Mouse (Mus musculus) lung, postnatal 25 days (tissue): ENCODE measurements at regions not wholly inside any gene's neighbourhood (a gene's known extent, or its start where the extent isn't known, plus 50 kb on each side); places are given as distances from the start of the nearest gene placed in this dataset.
A peak's percentile ranks its signal among the peaks of the same experiment; 100 is the strongest.

Experiments used
- DNase-seq: peaks from one replicate; pipeline ENCODE4 v3.0.0; 2022; ENCODE audit warnings: low spot score

DNA sequence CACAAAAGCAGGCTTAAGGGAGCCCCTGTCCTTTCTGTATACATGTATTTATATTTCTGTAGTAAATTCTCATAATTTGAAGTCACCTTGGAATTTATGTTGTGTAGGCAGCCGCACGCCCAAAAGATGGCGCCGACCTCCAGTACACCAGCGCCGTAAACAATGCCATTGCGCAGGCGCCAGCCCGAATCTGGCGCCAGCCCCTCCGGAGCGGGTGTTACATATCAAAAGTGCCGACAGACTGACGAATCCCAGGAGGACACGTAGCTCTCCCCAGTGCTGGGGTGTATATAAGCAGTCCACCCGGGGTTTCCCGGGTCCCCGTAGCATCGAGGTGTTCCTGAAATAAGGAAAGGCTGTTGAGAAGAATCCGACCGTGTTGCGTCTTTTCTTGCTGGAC, 108.1 kb upstream of the Pde3a start:
- DNase-seq: no peak

- DNase-seq: no peak
These were observed 100.5 kb upstream of the Pde3a start for GRCm38 (mm10) chr6:141148417-141149169.

DNA sequence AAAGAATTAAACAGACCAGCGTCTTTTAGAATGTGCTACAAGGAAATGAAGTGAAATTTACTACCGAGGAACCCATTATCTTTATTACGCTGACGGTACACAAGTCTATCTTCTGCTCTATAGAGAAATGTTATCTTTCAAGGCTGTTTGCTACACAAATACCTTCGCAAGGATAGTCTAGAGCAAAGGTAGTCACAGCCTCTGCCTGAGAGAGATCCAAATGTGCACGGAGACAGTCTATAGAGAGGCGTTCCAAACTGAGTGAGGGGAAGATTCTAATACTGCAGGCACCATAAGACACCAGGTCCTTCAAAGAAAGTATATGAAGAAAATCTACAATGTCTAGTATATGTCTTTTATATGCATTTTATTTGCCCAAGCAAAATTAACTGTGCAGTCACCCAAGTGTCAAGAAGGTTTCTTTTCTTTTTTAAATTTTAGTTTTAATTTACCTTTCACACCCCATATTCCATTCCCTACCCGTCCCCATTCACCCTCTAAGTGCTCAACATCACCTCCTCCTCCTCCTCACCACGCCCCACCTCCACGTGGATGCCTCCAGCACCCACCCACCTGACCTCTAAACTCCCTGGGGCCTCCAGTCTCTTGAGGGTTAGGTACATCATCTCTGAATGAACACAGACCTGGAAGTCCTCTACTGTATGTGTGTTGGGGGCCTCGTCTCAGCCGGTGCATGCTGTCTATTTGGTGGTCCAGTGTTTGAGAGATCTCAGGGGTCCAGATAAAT, 99.7 kb upstream of the Pde3a start:
- no peak for DNase-seq

DNA sequence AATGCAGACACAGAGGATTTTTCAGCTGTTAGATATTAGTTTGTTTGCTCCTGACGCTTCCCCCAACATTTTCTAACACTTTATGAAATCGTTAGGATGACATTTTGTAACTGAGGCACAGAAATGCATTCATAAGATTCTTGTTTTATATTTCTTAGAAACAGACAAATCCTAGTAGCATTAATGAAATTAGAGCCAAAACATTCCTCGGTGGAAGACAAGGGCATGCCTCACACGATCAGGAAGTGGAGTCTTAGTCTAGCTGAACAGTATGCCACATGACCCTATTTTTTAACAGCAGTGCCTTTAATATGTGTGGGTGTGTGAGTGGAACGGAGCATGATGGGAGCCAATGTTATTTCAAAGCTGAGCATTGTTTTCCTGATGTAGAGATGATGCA, 89.7 kb upstream of the Pde3a start:
- DNase-seq: no peak

- DNase-seq: no peak
These were observed 87.3 kb upstream of the Pde3a start for GRCm38 (mm10) chr6:141161626-141162233.

GRCm38 (mm10) chr6:141167270-141167669, 81.8 kb upstream of the Pde3a start:
- no peak for DNase-seq

DNA sequence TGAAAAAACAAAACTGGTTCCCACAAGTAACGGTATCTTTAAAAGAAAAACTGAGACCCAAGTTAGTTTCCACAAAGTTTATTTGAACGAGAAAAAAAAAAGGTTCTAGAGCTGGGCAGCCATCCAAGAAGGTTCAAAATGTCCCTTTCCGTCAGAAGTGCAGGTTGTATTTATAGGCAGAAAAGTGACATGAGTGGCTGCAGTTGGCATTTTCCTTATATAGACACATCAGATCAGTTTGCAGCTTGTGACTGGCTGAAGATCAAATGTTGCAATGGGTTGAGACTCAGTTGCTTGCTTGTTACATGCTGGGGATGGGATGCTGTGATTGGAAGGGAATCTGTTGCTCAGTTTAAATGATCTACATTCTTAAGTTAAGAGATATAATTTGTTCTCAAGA, 80.7 kb upstream of the Pde3a start:
- DNase-seq: no peak

DNA sequence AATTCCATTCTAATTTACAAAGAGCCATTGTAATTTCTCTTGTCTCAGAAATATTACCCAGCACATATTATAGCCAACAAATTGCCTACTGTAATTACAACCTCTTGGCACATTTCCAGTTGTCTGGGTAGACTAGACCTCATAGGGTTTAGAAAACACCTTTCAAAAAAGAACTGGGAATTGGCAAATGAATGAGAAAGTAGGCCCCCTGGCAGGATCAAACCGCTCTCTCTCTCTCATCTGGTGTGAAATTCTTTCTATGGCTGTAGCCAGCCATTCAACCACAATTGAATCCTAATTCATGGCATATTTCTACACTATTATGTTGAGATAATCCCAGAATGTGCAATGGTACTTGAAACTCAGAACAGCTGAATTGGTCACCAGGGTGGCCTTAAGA, 65.3 kb upstream of the Pde3a start:
- DNase-seq: no peak

DNA sequence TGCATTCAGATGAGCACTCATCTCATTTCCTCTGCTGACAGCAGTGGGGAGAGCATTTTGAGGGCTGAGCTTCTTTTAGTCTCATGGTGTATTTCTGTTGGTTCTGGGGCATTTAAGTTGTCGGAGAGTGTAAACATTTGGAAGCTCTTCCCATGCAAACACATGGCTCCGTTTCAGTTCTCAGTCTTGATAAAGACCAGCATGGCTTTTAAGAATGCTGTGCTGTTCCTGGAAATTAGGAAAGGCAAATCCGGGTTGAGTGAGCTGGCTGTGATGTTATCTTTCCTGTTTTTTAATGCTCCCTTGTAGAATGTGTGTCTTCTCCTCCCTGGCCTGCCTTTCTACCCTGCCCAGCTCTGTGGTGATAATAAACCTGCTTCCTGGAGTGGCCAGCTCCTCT, 61.0 kb upstream of the Pde3a start:
- DNase-seq: no peak

- DNase-seq: no peak
These were observed 60.0 kb upstream of the Pde3a start for GRCm38 (mm10) chr6:141189093-141189492.

GRCm38 (mm10) chr6:141189701-141190100, 59.4 kb upstream of the Pde3a start:
- no peak for DNase-seq

GRCm38 (mm10) chr6:141190383-141190782, 58.7 kb upstream of the Pde3a start:
- DNase-seq: peak; percentile 5

DNA sequence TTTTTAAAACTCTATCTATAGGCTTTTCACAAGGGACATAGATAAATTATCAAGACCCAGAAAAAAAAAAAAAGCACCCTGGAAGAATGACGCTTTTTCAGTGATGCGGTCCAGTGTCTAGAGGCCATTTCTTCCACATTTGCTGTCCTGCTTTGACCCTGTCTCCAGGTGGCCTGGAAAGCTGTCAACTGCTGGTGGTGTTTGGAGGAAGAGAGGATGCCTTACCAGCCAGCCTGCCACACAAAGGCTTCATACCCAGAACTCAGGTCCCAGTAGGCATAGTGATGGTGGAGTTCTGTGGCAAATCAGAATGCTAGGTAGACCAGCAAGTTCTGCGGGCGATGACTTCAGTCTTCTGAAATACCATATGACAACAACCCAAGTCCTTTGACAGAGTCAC, 51.6 kb upstream of the Pde3a start:
- DNase-seq: no peak
